Mouse (Mus musculus) erythroblast, embryonic 14.5 days (primary cell): Measurements from ENCODE around the gene Itk.

ENCODE experiments used
- GATA1 ChIP-seq: IDR thresholded peaks from 2 replicates; pipeline ENCODE4 v1.6.1; 2012; ENCODE audit warnings: low read length, inconsistent platforms, mixed read lengths
- TAL1 ChIP-seq: IDR thresholded peaks from 3 replicates; pipeline ENCODE4 v1.6.1; 2012; ENCODE audit warnings: low read length, inconsistent platforms, mixed read lengths

- TF ChIP-seq TAL1 (no peak), GATA1 (no peak)
Observed at GRCm38 (mm10) chr11:46289022-46289421, 100.3 kb downstream of the Itk start.
